Mouse (Mus musculus) urinary bladder, adult 2 months (tissue): ENCODE data around the gene Ppm1g. TPM values are rescaled to one million over a fixed set of nuclear protein-coding genes. Genes with fewer than 3 reads are reported as not detected.
"Not testable (repeated sequence)": the region's sequence is repeated elsewhere in the genome, so short reads cannot be mapped to it uniquely, and the experiment has no call there.

ENCODE experiments used
- DNase-seq: peaks from one replicate; pipeline ENCODE4 v3.0.0; 2022; ENCODE audit warnings: low spot score
- polyA plus RNA-seq: library from polyadenylated mRNA; depleted of rRNA; stranded (reverse); fragments of >200 nt; gene quantifications from 2 replicates; pipeline ENCODE4 v1.2.3, GENCODE M21; 2012

Gene Ppm1g
- polyA plus RNA-seq, 1 experiment, result 67.0 TPM

DNA sequence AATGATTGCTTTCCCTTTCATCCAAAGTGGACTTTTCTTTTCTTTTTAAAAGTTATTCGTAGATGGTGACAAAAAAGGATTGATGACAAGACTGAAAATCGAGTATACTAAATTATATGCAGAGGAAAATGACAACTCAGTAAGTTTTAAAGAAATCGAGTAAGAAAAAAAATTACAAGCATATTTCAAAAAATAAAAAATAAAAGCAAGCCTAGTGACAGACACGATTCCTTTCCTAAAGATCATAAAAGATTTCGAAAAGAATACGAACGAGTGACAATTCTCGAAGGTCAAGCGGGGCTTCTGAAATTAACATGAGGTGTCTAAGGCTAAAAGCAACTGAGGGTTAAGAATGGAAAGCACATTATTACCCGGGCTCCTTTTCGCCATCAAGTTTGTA lies 1.0 kb downstream of the Ppm1g start:
- DNase-seq, result no peak

DNA sequence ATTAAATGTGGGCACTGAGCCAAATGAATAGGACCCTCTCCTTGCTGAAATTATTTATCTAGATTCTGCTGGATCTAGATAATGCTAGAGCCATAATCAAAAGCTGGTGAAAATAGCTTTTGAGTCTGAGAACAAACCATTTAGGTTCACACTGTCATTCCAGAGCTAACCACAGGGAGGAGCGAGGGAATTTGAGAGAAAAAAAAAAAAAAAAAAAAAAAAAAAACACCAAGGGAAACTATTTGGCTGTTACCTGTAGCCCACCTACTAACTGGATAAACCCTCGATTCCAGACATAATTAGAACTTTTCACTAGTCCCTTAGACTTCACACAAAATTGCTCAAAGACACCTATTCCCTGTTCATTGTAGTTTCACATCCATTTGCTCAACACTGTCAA lies 1.4 kb downstream of the Ppm1g start:
- no peak for DNase-seq

DNA sequence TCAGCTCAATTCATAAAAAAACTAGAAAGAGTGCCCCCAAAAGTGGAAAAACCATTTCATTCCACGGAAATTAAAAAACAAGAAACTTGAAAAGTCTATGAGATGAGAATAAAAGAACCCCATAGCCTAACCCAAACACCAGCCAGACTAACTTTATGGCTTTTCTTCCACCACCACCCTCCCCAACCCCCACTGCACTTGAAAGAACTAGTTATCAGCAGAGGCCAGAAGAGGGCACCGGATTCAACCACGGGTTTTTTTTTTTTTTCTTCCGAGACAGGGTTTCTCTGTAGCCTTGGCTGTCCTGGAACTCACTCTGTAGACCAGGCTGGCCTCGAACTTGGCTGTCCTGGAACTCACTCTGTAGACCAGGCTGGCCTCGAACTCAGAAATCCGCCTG lies 2.2 kb downstream of the Ppm1g start:
- DNase-seq, result no peak

DNA sequence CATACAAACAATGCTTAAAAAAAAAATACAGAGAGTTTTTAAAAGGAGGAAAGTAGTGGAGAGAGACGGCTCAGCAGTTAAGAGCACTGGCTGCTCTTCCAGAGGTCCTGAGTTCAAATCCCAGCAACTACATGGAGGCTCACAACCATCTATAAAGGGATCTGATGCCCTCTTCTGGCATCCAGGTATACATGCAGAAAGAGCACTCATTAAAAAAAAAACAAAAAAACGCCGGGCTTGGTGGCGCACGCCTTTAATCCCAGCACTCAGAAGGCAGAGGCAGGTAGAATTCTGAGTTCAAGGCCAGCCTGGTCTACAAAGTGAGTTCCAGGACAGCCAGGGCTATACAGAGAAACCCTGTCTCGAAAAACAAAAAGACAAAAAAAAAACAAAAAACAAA lies 3.9 kb downstream of the Ppm1g start:
- DNase-seq, result not testable (repeated sequence)

DNA sequence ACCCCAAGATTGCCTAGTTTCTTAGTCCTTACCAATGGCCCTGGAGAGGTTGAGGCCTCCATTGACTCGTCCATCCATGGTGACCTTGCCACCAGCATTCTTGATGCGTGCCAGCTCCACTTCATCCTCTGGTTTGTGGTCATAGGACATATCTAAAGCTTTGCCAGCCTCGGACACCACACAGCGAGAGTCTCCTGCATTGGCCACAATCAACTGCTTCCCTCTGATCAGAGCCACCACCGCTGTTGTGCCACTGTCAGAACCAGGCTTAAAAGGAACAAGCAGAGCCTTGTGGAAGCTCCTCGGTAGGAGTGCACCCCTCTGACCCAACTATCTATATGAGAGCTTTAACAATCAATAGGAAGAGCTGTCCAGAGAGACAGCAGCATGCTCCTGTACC lies 16.1 kb downstream of the Ppm1g start:
- DNase-seq, result no peak

DNA sequence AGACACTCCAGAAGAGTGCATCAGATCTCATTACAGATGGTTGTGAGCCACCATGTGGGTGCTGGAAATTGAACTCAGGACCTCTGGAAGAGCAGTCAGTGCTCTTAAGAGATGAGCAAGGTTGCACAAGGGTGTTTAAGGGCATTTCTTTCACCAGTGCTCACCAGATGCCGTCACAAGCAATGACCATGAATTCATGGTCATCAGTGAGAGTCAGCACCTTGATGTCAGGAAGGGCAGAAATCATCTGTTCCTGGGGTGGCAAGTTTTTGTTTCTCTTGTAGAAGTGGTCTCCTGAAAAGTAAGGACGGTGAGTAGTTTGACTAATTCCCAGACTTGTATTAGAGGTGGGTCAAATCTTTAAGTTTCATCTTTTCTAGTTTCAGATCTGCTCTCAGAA lies 16.6 kb downstream of the Ppm1g start:
- DNase-seq, result no peak

DNA sequence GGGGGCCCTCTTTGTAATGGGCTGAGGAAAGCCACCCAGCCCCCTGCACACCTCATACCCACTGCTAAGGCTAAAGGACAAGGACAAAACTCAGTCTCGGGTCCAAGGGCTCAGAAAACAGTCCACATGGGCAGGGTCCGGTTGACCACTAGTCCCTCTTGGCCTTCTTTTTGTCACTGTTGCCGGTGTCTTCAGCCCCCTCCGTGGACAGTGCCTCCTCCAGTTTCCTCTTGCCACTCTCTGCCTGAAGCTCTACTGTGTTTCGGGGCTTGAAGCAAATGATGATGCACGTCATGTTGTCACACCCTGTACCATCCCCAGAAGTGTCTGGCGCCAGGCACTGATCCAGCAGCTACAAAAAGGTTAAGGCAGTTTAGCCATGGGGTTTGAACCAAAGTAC lies 17.6 kb downstream of the Ppm1g start:
- DNase-seq, result no peak

DNA sequence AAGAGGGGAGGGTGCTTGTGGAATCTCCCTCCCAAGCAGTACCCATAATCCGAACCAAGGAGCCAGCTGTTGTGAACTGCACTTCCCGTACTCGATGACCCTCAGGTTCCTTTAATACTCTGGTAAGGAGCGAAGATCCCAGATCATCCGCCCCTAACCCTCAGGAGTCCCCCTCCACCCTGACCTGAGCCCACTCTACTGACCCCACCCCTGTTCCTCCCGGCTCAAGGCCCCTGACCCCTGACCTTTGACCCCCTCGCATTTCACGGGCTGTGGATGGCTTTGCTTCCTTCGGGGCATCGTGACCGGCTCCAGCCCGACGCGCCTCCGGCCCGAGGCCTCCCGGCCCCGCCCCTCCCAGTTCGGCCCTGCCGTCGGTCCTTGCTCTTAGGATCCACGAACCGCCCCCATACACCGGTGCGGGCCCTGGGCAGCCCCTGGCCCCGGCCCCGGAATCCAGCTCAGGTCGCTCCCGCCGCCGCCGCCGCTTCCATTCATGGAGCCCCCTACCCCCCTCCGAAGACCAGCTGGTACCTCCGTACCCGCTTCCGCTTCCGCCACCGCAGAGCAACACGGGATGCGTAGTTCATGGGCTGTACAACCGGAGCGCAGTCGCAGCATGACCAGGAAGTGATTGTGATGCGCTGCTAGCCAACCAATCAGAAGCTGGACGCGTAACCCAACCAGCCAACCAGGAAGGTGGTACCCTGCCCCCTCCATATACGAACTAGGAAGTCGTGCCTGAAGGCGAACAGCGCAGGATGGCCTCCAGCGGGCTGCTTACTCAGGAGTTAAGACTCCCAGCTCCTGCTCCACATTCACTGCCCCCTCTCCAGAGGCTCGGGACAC lies 18.5 kb downstream of the Ppm1g start, which contains the start of gene Zfp513:
Gene Zfp513 (minus strand): TSS at position 562 of the 849 bp plus-strand sequence.
- DNase-seq, result peak; percentile 84

DNA sequence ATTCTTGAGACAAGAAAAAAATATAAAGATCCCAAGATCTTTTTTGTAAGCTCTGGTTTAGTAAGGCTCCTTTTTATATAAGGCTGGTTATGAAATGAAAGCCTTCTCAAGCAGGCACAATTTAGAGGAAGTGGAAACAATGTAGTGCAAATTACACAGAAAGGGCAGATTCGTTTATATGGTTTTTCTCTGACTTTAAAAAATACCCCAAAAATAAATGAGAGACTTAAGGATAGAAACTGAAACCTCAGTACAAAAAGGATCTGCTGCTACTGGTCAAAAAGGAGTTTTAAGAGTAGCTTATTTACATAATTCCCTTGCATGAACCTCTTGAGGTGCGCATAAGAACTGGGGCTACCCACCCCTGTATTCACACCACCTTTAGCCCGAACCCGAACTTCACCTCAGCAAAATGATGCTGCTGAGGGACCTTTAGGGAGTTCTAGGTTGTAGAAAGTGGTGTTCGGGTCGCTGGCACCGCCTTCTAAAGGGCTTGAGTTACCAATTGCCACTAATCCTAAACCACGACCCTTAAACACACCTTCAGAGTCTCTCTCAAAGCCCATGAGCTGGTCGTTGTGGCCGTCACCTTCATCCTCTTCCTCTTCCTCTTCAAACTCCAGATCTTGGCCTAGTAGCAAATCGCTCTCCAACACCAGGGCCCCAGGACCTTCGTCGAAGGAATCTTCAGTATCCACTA lies 19.3 kb downstream of the Ppm1g start:
- DNase-seq, result no peak

DNA sequence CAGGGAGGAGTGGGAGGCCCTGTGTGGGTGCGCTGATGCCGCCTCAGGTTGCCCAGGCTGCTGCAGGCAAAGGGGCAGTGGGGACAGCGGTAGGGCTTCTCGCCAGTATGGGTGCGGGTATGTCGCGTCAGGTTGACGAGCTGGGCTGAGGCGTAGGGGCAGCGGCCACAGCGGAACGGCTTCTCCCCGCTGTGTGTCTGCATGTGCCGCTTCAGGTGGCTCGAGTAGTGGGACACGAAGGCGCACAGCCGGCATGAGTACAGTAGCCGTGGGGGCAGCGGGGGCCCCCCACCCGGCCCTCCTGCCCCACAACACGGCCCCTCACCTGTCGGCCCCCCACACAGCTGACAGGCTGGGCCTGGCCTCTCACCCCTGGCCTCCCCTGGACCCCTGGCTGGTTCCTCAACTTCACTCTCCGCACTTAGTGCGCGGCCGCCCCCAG lies 20.1 kb downstream of the Ppm1g start:
- DNase-seq, result no peak

DNA sequence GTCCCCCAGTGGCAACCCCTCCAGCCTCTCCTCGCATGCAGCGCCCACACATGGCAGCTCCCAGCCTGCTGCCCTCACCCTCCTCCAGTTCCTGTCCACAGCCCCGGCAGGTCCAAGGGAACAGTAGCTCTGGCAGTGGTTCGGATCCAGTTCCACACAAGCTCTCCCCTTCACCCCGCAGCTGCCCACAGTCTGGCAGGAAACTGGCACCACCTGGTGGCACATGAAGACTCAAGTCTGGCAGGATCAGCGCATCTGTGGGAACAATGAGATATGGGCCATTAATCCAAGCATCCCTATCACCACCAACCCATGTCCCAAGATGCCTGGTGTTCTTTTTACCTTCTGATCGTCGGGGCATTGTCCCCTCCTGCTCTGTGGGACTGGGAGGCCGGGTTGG lies 20.6 kb downstream of the Ppm1g start:
- DNase-seq, result no peak

DNA sequence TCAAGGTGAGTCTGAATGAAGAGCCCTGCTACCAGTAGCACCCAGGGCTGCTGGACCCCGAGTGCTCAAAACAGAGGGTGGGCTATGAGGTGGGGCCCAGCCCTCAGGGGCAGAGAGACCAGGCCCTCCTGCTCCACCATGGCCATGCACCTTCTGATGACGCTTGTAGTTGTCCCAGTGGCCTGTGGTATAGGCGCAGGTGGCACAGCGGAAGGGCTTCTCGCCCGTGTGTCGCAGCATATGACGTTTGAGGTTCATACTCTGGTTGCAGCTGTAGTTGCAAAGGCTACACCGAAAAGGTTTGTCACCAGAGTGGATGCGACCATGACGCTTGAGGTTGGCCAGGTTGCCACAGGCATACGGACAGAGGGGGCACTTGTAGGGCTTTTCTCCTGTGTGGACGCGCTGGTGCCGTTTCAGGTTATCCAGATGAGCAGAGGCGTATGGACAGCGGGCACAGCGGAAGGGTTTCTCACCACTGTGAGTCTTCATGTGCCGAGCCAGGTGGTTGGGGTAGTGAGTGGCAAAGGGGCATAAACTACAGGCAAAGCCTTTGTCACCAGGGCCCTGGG lies 21.1 kb downstream of the Ppm1g start:
- no peak for DNase-seq

DNA sequence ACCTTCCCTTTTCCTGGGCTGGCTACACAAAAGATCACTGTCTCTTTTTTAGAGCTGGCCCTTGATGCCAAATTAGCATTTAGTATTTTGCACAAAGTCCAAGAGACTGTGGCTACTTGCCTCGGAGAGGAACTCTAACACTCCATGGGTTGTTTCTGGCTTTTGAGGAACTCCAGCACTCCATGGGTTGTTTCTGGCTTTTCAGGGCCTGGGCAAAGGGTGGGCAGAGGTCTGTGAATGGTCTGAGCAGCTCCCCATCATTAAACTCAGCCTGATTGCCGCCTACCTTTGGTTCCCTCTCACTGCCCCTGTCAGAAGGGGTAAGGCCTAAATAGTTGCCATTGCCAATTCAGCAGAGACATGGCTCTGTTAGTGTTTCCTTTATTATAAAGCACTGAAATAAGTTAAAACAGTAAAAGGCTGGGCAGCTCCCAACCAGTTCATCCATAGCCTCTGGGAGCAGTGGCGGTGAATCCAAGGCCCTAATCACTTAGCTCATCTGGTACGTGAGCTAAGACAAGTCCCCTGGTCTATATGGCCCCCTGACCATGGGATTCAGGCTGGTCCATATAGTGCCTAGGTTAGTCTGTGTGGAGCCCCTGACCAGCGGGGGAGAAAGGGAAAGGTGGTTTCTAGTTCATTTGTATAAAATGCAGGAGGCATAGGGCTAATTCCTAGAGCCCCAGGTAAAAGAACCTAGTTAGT lies 21.7 kb downstream of the Ppm1g start:
- DNase-seq, result no peak

DNA sequence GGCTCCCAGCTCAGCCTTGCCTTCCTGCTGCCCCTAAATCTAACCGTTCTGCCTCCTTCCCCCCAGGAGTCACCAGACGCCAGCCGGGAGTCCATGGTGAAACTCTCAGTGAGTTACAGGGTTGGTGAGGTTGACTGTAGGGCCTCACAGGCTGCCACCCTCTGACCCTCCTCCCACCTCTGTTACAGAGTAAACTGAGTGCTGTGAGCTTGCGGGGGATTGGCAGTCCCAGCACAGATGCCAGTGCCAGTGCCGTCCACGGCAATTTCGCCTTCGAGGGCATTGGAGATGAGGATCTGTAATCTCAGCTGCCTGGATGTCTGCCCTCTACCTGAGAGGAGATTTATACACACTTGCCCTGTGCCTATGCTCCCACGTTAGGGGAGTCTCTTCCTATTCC lies 22.3 kb downstream of the Ppm1g start:
- no peak for DNase-seq

DNA sequence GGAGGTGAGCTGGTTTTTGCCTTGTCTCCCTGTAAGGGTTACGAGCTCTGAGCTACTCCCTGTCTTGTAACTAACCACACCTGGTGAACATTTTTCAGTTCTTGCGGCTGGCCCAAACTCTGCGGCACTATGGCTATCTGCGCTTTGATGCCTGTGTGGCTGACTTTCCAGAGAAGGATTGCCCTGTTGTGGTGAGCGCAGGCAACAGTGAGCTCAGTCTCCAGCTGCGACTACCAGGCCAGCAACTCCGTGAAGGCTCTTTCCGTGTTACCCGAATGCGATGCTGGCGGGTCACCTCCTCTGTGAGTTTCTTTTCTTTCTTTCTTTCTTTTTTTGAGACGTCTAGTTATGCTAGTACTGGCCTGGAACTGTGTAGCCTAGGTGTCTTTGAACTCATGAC lies 23.4 kb downstream of the Ppm1g start:
- no peak for DNase-seq

DNA sequence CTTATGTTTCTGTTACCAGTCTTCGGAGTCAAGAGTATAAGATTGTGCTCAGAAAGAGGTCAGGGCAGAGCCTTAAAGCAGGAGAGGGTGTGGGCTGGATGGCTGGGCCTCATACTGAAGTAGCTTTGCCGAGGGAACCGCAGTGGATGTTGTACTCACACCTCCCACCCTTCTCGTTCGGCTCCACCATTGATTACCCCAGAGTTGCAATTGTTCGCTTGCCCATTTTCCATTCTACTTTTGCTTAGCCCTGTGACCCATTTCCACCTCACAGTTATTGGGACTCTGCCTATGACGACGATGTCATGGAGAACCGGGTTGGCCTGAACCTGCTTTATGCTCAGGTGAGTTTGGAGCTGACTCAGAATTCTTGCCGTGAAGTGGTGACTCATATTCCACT lies 24.3 kb downstream of the Ppm1g start:
- DNase-seq, result no peak

DNA sequence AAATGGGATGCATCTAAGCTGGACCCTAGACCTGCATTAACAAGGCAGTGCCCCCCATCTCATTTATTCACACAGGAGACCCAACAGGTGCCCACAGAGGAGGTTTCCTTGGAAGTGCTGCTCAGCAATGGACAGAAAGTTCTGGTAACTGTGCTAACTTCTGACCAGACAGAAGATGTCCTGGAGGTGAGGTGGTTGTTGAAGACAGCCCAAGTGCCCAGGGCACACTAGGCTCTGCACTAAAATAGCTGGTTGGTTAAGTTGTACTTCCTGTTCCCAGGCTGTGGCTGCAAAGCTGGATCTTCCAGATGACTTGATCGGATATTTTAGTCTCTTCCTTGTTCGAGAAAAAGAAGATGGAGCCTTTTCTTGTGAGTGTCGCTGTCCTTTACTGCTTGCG lies 24.8 kb downstream of the Ppm1g start:
- no peak for DNase-seq

DNA sequence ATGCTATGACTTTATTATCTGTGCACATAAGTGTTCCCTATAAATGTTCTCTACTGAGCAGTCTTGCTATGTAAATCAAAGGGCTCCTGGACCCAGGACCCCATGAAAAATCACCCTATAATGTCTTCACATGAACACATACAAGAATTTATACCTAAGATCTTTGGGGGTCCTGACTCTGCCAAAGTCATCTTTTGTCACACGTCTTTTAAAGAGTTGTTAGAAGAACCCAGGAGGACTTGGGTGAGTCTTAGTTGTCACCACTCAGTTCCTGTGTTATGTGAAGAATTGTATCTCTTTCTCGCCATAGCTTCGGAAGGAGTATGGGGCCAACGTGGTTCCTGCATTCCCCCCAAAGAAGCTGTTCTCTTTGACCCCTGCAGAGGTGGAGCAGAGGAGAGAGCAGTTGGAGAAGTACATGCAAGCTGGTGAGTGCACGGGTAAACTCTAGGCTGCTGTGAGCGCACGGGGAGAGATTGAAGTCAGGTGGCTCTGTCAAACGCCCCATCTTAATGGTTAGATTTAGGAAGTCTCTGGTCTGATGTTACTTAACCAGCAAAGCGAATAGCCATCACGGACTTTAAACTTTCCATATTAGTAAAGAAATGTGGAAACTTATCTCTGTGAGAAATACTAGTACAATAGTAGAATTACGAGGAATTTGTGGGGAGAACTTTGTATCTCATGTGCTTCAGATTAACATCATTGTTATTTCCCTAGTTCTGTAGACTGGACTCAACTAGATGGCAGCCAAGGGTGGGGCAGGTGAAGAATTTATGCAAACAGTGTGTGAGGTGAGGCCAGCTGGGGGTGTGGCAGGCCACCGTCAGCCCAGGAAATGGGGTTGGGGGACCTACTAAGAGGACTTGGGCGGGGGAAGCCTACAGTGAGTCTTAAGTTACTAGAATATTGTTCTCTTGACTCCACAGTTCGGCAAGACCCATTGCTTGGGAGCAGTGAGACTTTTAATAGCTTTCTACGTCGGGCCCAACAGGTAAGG lies 25.7 kb downstream of the Ppm1g start:
- DNase-seq, result no peak

DNA sequence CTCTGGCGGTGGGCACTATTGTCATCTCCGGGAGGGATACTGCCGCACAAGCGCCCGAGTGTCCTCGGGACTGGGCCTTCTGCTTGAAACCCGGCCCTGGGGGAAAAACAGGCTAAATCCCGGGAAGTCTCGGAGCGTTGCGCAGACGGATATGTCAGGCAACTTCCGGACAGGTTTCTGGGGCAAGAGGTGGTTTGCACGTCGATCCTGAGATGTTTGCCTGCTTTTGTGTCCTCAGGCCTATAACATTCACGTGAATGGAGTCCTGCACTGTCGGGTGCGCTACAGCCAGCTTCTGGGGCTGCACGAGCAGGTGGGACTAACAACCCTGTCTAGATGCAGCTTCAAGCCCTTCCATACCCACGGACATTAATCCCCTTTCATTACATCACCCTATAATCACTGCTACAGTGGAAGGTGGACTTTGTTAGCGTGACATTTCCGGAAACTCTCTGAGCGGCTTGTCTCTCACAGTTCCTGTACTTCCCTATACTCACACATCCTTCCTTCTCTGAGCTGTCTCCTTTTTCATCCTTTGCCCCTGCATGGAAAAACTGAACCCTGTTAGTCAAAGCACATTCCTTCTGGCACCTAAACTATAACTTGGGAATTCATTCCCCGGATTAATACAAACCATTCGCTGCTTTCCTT lies 26.7 kb downstream of the Ppm1g start:
- DNase-seq, result no peak

DNA sequence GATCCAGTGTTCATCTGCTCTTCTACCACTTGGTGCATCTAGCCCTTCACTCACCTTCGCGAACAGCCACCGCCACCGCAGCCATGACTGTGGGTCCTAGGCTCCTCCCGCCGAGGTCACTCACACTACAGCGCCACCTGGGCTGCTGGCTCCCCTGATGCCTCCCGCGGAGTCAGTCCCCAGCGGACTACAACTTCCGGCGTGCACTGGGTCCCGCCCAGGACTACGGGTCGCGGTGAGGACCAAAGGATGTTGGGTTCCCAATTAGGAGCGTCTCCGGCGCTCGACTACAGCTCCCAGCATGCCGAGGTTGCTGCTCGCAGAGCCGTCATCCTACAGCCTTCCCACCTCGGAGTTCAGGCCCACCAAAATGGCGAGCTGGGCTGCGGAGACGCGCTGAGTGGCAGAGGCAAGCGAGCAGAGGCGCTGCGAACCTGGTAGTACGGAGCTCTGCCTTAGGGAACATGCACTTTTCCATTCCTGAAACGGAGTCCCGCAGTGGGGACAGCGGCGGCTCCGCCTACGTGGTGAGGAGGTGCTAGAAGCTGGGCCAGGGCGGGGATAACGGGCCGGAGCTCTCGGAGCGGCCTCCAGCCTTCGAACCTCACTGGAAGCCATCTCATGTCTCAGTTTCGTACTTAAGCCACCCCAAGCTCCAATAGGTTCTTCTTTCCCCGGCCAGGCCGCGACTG lies 27.4 kb downstream of the Ppm1g start, which contains the start of the genes Snx17 and Eif2b4:
Gene Snx17 (plus strand): TSS at position 289 of the 692 bp plus-strand sequence.
Gene Eif2b4 (minus strand): TSS at position 492 of the 692 bp plus-strand sequence.
- DNase-seq, result peak; percentile 99
